Mouse (Mus musculus) hindbrain, embryonic 15.5 days (tissue): ENCODE data around the gene Thpo. TPM values are rescaled to one million over a fixed set of nuclear protein-coding genes. Genes with fewer than 3 reads are reported as not detected.

Source experiments
- ATAC-seq: fragments of 200-750 bp; cut with Nextera tagmentation; 2 replicates; pipeline ENCODE4 v1.8.0; 2017; ENCODE audit warnings: low read depth, moderate number of reproducible peaks, moderate TSS enrichment; ENCODE audit not compliant: low FRiP score
- H3K27ac ChIP-seq: fragments of 300-500 bp; sonication (generic); replicated peaks from 2 replicates; pipeline ENCODE4 v1.5.1; 2015; ENCODE audit warnings: mild to moderate bottlenecking, inconsistent platforms
- H3K27me3 ChIP-seq: fragments of 300-500 bp; sonication (generic); 2 replicates; pipeline ENCODE4 v1.6.1; 2015; ENCODE audit warnings: control low read depth, inconsistent platforms
- H3K36me3 ChIP-seq: fragments of 300-500 bp; sonication (generic); 2 replicates; pipeline ENCODE4 v1.6.1; 2015; ENCODE audit warnings: control low read depth, inconsistent platforms
- H3K4me1 ChIP-seq: fragments of 300-500 bp; sonication (generic); replicated peaks from 2 replicates; pipeline ENCODE4 v1.6.1; 2015; ENCODE audit warnings: control low read depth, inconsistent platforms
- H3K4me2 ChIP-seq: fragments of 300-500 bp; sonication (generic); 2 replicates; pipeline ENCODE4 v1.6.1; 2015; ENCODE audit warnings: moderate library complexity, mild to moderate bottlenecking, inconsistent platforms
- H3K4me3 ChIP-seq: fragments of 300-500 bp; sonication (generic); 2 replicates; pipeline ENCODE4 v1.5.1; 2015; ENCODE audit warnings: mild to moderate bottlenecking, inconsistent platforms
- H3K9ac ChIP-seq: fragments of 300-500 bp; sonication (generic); 2 replicates; pipeline ENCODE4 v1.6.1; 2015; ENCODE audit warnings: inconsistent platforms
- H3K9me3 ChIP-seq: fragments of 300-500 bp; sonication (generic); 2 replicates; pipeline ENCODE4 v1.6.1; 2016; ENCODE audit warnings: control low read depth, inconsistent platforms
- WGBS: fragments of 180-500 bp; shearing (Covaris S2); methylation state at CpG from one replicate; pipeline ENCODE4 v1.1.7; 2015; 5-methylcytosine and 5-hydroxymethylcytosine counted together
- polyA plus RNA-seq: library from polyadenylated mRNA; unstranded; fragments of >200 nt; fragmentation: Nextera tagmentation; extraction: Ambion mirVana; gene quantifications from 2 replicates; pipeline ENCODE4 v1.2.1, GENCODE M21; 2015

Thpo gene
- polyA plus RNA-seq, 1 experiment from 2014 or later: 1.4 TPM

GRCm38 (mm10) chr16:20710810-20711209 lies 23.5 kb downstream of the Thpo start:
- Histone ChIP-seq H3K4me1 (peaks cover 23% of the 10 kb centered on the region), H3K4me3 (no peak overlapping the region), H3K4me2 (no peak overlapping the region), H3K9ac (no peak overlapping the region), H3K9me3 (no peaks in the 10 kb centered on the region), H3K27me3 (no peaks in the 10 kb centered on the region), H3K36me3 (peaks cover 30% of the 10 kb centered on the region), H3K27ac (no peak overlapping the region)
- ATAC-seq: no peak
- 87% methylated on average over 4 of the region's 4 CpGs for WGBS

- no peak for ATAC-seq
- H3K27ac ChIP-seq: no peak overlapping the region
- peaks cover 33% of the 10 kb centered on the region for H3K36me3 ChIP-seq
- no peaks in the 10 kb centered on the region for H3K27me3 ChIP-seq
- WGBS: 94% methylated on average over 11 of the region's 11 CpGs
- peaks cover 20% of the 10 kb centered on the region for H3K4me1 ChIP-seq
- H3K9ac ChIP-seq: no peak overlapping the region
- no peak overlapping the region for H3K4me2 ChIP-seq
- H3K9me3 ChIP-seq: no peaks in the 10 kb centered on the region
- H3K4me3 ChIP-seq: no peak overlapping the region
Measured at GRCm38 (mm10) chr16:20710370-20710769, 23.9 kb downstream of the Thpo start.

- no peaks in the 10 kb centered on the region for H3K27me3 ChIP-seq
- H3K27ac ChIP-seq: no peak overlapping the region
- H3K4me1 ChIP-seq: peaks cover 8% of the 10 kb centered on the region
- H3K36me3 ChIP-seq: peaks cover 33% of the 10 kb centered on the region
- H3K9ac ChIP-seq: no peak overlapping the region
- peak; percentile 31 for ATAC-seq
- 73% methylated on average over 19 of the region's 19 CpGs for WGBS
- no peaks in the 10 kb centered on the region for H3K9me3 ChIP-seq
- H3K4me2 ChIP-seq: no peak overlapping the region
- no peak overlapping the region for H3K4me3 ChIP-seq
Measured at GRCm38 (mm10) chr16:20708939-20709734, 25.2 kb downstream of the Thpo start.

GRCm38 (mm10) chr16:20708220-20708938 lies 25.9 kb downstream of the Thpo start:
- 92% methylated on average over 21 of the region's 21 CpGs for WGBS
- Histone ChIP-seq H3K27ac (no peak overlapping the region), H3K36me3 (peaks cover 34% of the 10 kb centered on the region), H3K4me3 (no peak overlapping the region), H3K9ac (no peak overlapping the region), H3K4me2 (no peak overlapping the region), H3K27me3 (no peaks in the 10 kb centered on the region), H3K4me1 (peaks cover under 1% of the 10 kb centered on the region), H3K9me3 (no peaks in the 10 kb centered on the region)
- ATAC-seq: peak; percentile 19; the same call in 1 of the 2 replicates

GRCm38 (mm10) chr16:20706407-20707055 lies 27.8 kb downstream of the Thpo start:
- H3K9me3 ChIP-seq: no peaks in the 10 kb centered on the region
- H3K4me2 ChIP-seq: no peak overlapping the region
- WGBS: 83% methylated on average over 2 of the region's 2 CpGs
- ATAC-seq: no peak
- H3K27me3 ChIP-seq: no peaks in the 10 kb centered on the region
- H3K4me1 ChIP-seq: peaks cover 12% of the 10 kb centered on the region
- peaks cover 29% of the 10 kb centered on the region for H3K36me3 ChIP-seq
- H3K27ac ChIP-seq: no peak overlapping the region
- no peak overlapping the region for H3K9ac ChIP-seq
- H3K4me3 ChIP-seq: no peak overlapping the region

GRCm38 (mm10) chr16:20705786-20706185 lies 28.5 kb downstream of the Thpo start:
- 65% methylated on average over 3 of the region's 3 CpGs for WGBS
- H3K36me3 ChIP-seq: peaks cover 24% of the 10 kb centered on the region
- H3K27me3 ChIP-seq: no peaks in the 10 kb centered on the region
- no peak overlapping the region for H3K4me2 ChIP-seq
- no peak overlapping the region for H3K9ac ChIP-seq
- no peak overlapping the region for H3K4me3 ChIP-seq
- H3K4me1 ChIP-seq: peaks cover 16% of the 10 kb centered on the region
- H3K27ac ChIP-seq: no peak overlapping the region
- no peaks in the 10 kb centered on the region for H3K9me3 ChIP-seq
- ATAC-seq: no peak

- H3K36me3 ChIP-seq: peaks cover 32% of the 10 kb centered on the region
- H3K4me2 ChIP-seq: no peak overlapping the region
- no peaks in the 10 kb centered on the region for H3K9me3 ChIP-seq
- H3K9ac ChIP-seq: no peak overlapping the region
- WGBS: 90% methylated on average over 6 of the region's 6 CpGs
- no peaks in the 10 kb centered on the region for H3K27me3 ChIP-seq
- H3K4me1 ChIP-seq: peaks cover 16% of the 10 kb centered on the region
- ATAC-seq: no peak
- no peak overlapping the region for H3K4me3 ChIP-seq
- H3K27ac ChIP-seq: no peak overlapping the region
Measured at GRCm38 (mm10) chr16:20703699-20704400, 30.5 kb downstream of the Thpo start.

- no peak overlapping the region for H3K27ac ChIP-seq
- peaks cover 16% of the 10 kb centered on the region for H3K4me1 ChIP-seq
- peaks cover 36% of the 10 kb centered on the region for H3K36me3 ChIP-seq
- no peak overlapping the region for H3K9ac ChIP-seq
- H3K9me3 ChIP-seq: no peaks in the 10 kb centered on the region
- H3K27me3 ChIP-seq: no peaks in the 10 kb centered on the region
- H3K4me2 ChIP-seq: no peak overlapping the region
- ATAC-seq: no peak
- no peak overlapping the region for H3K4me3 ChIP-seq
- 94% methylated on average over 10 of the region's 10 CpGs for WGBS
Measured at GRCm38 (mm10) chr16:20703071-20703470, 31.2 kb downstream of the Thpo start.

GRCm38 (mm10) chr16:20702522-20702893 lies 31.8 kb downstream of the Thpo start:
- H3K27me3 ChIP-seq: no peaks in the 10 kb centered on the region
- peaks cover 31% of the 10 kb centered on the region for H3K36me3 ChIP-seq
- H3K4me3 ChIP-seq: no peak overlapping the region
- H3K4me2 ChIP-seq: no peak overlapping the region
- no peaks in the 10 kb centered on the region for H3K9me3 ChIP-seq
- H3K9ac ChIP-seq: no peak overlapping the region
- H3K27ac ChIP-seq: peak overlapping the region; percentile 59
- ATAC-seq: peak; percentile 64
- WGBS: 5% methylated on average over 8 of the region's 8 CpGs
- H3K4me1 ChIP-seq: peaks cover 17% of the 10 kb centered on the region

- WGBS: 14% methylated on average over 12 of the region's 12 CpGs
- peak; percentile 9; the same call in 1 of the 2 replicates for ATAC-seq
- Histone ChIP-seq H3K27ac (peak overlapping the region; percentile 59), H3K9me3 (no peaks in the 10 kb centered on the region), H3K4me1 (peaks cover 21% of the 10 kb centered on the region), H3K27me3 (no peaks in the 10 kb centered on the region), H3K4me2 (no peak overlapping the region), H3K4me3 (no peak overlapping the region), H3K9ac (no peak overlapping the region), H3K36me3 (peaks cover 27% of the 10 kb centered on the region)
Measured at GRCm38 (mm10) chr16:20701729-20702521, 32.4 kb downstream of the Thpo start.

GRCm38 (mm10) chr16:20701316-20701715 lies 33.0 kb downstream of the Thpo start:
- no peak overlapping the region for H3K4me2 ChIP-seq
- no peaks in the 10 kb centered on the region for H3K27me3 ChIP-seq
- 40% methylated on average over 7 of the region's 7 CpGs for WGBS
- no peaks in the 10 kb centered on the region for H3K9me3 ChIP-seq
- H3K4me3 ChIP-seq: no peak overlapping the region
- no peak overlapping the region for H3K9ac ChIP-seq
- ATAC-seq: no peak
- peak overlapping the region; percentile 59; the same call in 1 of the 2 replicates for H3K27ac ChIP-seq
- peaks cover 27% of the 10 kb centered on the region for H3K36me3 ChIP-seq
- H3K4me1 ChIP-seq: peaks cover 27% of the 10 kb centered on the region
